Mouse (Mus musculus): ENCODE data around the gene Map1s.

DNA sequence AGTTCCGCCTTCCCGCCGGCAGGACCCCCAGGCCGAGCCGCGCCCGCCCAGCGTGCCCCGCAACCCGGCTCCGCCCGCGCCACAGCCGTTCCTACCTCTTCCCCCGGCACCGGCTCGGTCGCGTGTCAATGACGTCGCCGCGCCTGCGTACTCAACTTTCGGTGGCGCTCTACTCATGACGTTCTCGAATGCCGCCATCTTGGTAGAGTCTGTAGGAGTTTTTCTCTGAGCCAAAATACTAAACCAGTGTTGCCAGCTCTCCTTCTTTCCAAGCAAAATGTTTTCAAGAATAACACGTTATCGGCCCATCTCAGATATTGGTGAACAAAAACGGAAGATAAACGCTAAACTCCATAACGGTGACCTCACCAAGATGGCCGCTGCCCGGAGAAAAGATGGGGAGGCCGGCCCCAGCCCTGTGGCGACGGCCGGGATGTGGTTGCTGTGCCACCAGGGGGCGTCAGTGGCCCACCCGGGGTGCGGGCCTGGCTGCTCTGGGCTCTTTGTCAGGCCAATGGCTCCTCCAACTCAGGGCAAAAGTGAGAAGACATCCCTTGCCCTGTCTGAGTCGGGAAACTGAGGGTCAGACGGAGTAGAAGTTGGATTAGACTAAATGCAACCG, 32.3 kb upstream of the Map1s start, which contains the start of gene Ccdc124:
- TF ChIP-seq POLR2A (IDR thresholded peaks at IDR 0.05; ENCODE audit: insufficient read depth, low read length) (no peak), EP300 (IDR thresholded peaks at IDR 0.05; ENCODE audit: insufficient read depth, low read depth, low read length) (no peak), CTCF (IDR thresholded peaks at IDR 0.05; ENCODE audit: low read depth, low read length) (peak; percentile 85)
